Mouse (Mus musculus): ENCODE data around the gene Chst5. TPM values are rescaled to one million over a fixed set of nuclear protein-coding genes. Genes with fewer than 3 reads are reported as not detected.

Chst5 gene
- polyA plus RNA-seq, 1 experiment from 2014 or later = 4.0 TPM

DNA sequence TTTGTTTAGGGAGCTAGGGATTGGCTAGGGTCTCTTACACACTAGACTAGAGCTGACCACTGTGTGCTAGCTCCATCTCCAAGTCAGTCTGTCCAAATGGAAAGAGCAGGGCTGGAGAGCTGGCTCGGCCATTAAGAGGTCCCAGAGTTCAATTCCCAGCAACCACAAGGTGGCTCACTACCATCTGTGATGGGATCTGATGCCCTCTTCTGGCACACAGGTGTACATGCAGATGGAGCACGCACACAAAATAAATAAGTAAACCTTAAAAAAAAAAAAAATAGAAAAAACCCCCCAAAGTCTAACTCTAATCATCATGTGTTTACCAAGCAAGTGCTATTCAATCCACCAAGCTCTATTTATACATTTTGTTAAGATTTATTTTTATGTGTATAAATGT is 9.4 kb upstream of the Chst5 start:
- Histone ChIP-seq H3K36me3 (replicated peaks) (0 out of 2 replicates have a peak, but pooled peaks cover 3% of the 10 kb centered on the region), H3K4me3 (no peak overlapping the region), H3K27me3 (replicated peaks) (no peaks in the 10 kb centered on the region), H3K27ac (no peak overlapping the region), H3K4me1 (no peaks in the 10 kb centered on the region), H3K9ac (no peak overlapping the region), H3K9me3 (no peaks in the 10 kb centered on the region), H3K4me2 (no peak overlapping the region)
- 87% methylated on average over 2 of the region's 2 CpGs for WGBS
- no peak for ATAC-seq (replicated peaks)

- Histone ChIP-seq H3K4me2 (peak overlapping the region; percentile 17), H3K36me3 (replicated peaks) (0 out of 2 replicates have a peak, but pooled peaks cover under 1% of the 10 kb centered on the region), H3K27ac (peak overlapping the region; percentile 27), H3K9me3 (no peaks in the 10 kb centered on the region), H3K4me1 (peaks cover 15% of the 10 kb centered on the region), H3K9ac (no peak overlapping the region), H3K4me3 (no peak overlapping the region), H3K27me3 (replicated peaks) (no peaks in the 10 kb centered on the region)
- peak; percentile 81 for ATAC-seq (replicated peaks)
- 35% methylated on average over 12 of the region's 12 CpGs for WGBS
Observed at GRCm38 (mm10) chr8:111912860-111913432, 2.7 kb upstream of the Chst5 start.

DNA sequence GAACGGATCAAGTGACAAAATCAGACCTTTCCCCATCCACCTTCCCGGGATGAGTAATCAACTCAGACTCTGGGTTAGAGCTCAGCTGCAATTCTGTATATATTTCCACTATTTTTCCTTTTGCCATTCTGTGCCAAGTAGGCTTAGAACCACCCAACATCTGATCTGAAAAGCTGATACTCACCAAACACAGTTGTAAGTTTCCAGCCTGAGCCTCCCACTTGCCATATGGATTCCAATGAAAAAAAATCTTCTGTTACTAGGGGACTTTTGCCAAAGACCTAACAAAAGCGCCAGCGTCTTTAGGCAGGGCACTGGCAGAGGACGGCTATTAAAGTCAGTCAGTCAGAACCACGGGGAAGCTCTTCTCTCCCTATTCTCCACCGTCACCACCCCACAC is 1.3 kb upstream of the Chst5 start:
- no peak overlapping the region for H3K27ac ChIP-seq

GRCm38 (mm10) chr8:111905500-111906121 is 4.6 kb downstream of the Chst5 start:
- Histone ChIP-seq H3K9me3 (no peaks in the 10 kb centered on the region), H3K27ac (no peak overlapping the region), H3K4me1 (peaks cover 15% of the 10 kb centered on the region), H3K9ac (no peak overlapping the region), H3K36me3 (replicated peaks) (no peaks in the 10 kb centered on the region), H3K4me3 (no peak overlapping the region), H3K4me2 (no peak overlapping the region), H3K27me3 (replicated peaks) (no peaks in the 10 kb centered on the region)
- WGBS = 69% methylated on average over 7 of the region's 8 CpGs
- ATAC-seq (replicated peaks) = no peak

More for the DNA sequence above, 1.3 kb upstream of the Chst5 start:
- no peak for ATAC-seq (replicated peaks)
- no peaks in the 10 kb centered on the region for H3K36me3 ChIP-seq (replicated peaks)
- H3K9ac ChIP-seq = no peak overlapping the region
- no peak overlapping the region for H3K4me3 ChIP-seq
- 34% methylated on average over 7 of the region's 7 CpGs for WGBS
- H3K27me3 ChIP-seq (replicated peaks) = no peaks in the 10 kb centered on the region
- no peak overlapping the region for H3K4me2 ChIP-seq
- peaks cover 15% of the 10 kb centered on the region for H3K4me1 ChIP-seq
- H3K9me3 ChIP-seq = no peaks in the 10 kb centered on the region

- 35% methylated on average over 5 of the region's 5 CpGs for WGBS
- no peak overlapping the region for H3K9ac ChIP-seq
- no peaks in the 10 kb centered on the region for H3K4me1 ChIP-seq
- no peak for ATAC-seq (replicated peaks)
- no peak overlapping the region for H3K4me3 ChIP-seq
- H3K9me3 ChIP-seq = no peaks in the 10 kb centered on the region
- H3K4me2 ChIP-seq = no peak overlapping the region
- no peak overlapping the region for H3K27ac ChIP-seq
- no peaks in the 10 kb centered on the region for H3K27me3 ChIP-seq (replicated peaks)
- H3K36me3 ChIP-seq (replicated peaks) = no peaks in the 10 kb centered on the region
Observed at GRCm38 (mm10) chr8:111902080-111902479, 8.2 kb downstream of the Chst5 start.

GRCm38 (mm10) chr8:111898586-111898985 is 11.7 kb downstream of the Chst5 start:
- no peak for ATAC-seq (replicated peaks)
- Histone ChIP-seq H3K36me3 (replicated peaks) (no peaks in the 10 kb centered on the region), H3K4me2 (no peak overlapping the region), H3K27me3 (replicated peaks) (no peaks in the 10 kb centered on the region), H3K4me1 (no peaks in the 10 kb centered on the region), H3K9ac (no peak overlapping the region), H3K27ac (no peak overlapping the region), H3K4me3 (no peak overlapping the region), H3K9me3 (no peaks in the 10 kb centered on the region)
- WGBS = 35% methylated on average over 10 of the region's 10 CpGs

GRCm38 (mm10) chr8:111894955-111895354 is 15.3 kb downstream of the Chst5 start:
- no peak overlapping the region for H3K27ac ChIP-seq
- no peak overlapping the region for H3K4me2 ChIP-seq

DNA sequence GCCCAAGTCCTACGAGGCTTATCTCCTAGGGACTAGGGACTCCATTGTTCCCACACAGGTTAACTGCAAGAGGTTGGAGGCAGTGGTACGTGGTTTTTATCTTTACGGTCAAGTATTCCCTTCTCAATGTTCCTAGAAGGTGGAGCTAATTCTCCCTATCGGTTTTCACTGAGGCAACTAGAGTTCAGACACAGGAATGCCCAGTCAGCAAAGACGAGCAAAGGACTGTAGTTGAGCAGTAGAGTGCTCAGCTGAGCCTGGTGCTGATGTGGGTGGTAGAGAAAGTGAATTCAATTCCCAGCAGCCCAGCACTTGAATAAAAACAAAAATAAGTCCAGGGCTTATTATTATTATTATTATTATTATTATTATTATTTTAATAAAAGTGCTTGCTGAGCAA is 17.6 kb downstream of the Chst5 start:
- Histone ChIP-seq H3K4me2 (no peak overlapping the region), H3K27me3 (replicated peaks) (peaks cover 38% of the 10 kb centered on the region), H3K36me3 (replicated peaks) (no peaks in the 10 kb centered on the region), H3K9ac (no peak overlapping the region), H3K4me3 (no peak overlapping the region), H3K4me1 (peaks cover 6% of the 10 kb centered on the region; the same call in 1 of the 2 replicates), H3K27ac (no peak overlapping the region), H3K9me3 (no peaks in the 10 kb centered on the region)
- 69% methylated on average over 5 of the region's 5 CpGs for WGBS
- ATAC-seq (replicated peaks) = no peak

More at GRCm38 (mm10) chr8:111894955-111895354, 15.3 kb downstream of the Chst5 start:
- no peaks in the 10 kb centered on the region for H3K9me3 ChIP-seq
- peaks cover 19% of the 10 kb centered on the region for H3K27me3 ChIP-seq (replicated peaks)
- no peaks in the 10 kb centered on the region for H3K36me3 ChIP-seq (replicated peaks)
- 88% methylated on average over 7 of the region's 7 CpGs for WGBS
- peaks cover 6% of the 10 kb centered on the region; the same call in 1 of the 2 replicates for H3K4me1 ChIP-seq
- H3K4me3 ChIP-seq = no peak overlapping the region
- H3K9ac ChIP-seq = no peak overlapping the region
- no peak for ATAC-seq (replicated peaks)

DNA sequence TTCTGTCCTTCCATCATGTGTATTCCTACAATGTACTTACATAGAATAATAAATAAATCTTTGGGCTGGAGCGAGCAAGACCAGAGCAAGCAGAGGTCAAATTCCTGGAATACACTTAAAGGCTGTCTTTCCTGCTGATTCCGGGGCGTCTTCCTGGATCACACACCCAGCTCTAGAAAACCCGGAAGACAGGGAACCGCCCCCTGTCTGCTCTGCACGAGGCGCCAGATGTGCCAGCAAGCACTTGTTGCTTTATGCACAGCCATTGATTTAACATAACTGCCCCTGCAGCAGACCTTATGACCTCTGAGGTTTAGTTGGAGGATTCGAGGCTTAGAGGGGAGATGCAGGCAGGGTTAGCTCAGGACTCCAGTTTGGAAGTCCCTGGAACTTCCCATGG is 18.3 kb downstream of the Chst5 start:
- Histone ChIP-seq H3K27ac (no peak overlapping the region), H3K4me2 (no peak overlapping the region), H3K4me1 (peaks cover 6% of the 10 kb centered on the region; the same call in 1 of the 2 replicates), H3K4me3 (no peak overlapping the region), H3K9me3 (no peaks in the 10 kb centered on the region), H3K36me3 (replicated peaks) (no peaks in the 10 kb centered on the region), H3K27me3 (replicated peaks) (peaks cover 39% of the 10 kb centered on the region), H3K9ac (no peak overlapping the region)
- 49% methylated on average over 8 of the region's 8 CpGs for WGBS
- no peak for ATAC-seq (replicated peaks)

GRCm38 (mm10) chr8:111890911-111891303 is 19.3 kb downstream of the Chst5 start:
- H3K4me3 ChIP-seq = no peak overlapping the region
- H3K27me3 ChIP-seq (replicated peaks) = peaks cover 39% of the 10 kb centered on the region
- no peak for ATAC-seq (replicated peaks)
- H3K36me3 ChIP-seq (replicated peaks) = no peaks in the 10 kb centered on the region
- H3K27ac ChIP-seq = no peak overlapping the region
- WGBS = 63% methylated on average over 6 of the region's 6 CpGs
- H3K4me2 ChIP-seq = no peak overlapping the region; the same call in 1 of the 2 replicates
- H3K4me1 ChIP-seq = peaks cover 6% of the 10 kb centered on the region; the same call in 1 of the 2 replicates
- H3K9me3 ChIP-seq = no peaks in the 10 kb centered on the region
- H3K9ac ChIP-seq = no peak overlapping the region

DNA sequence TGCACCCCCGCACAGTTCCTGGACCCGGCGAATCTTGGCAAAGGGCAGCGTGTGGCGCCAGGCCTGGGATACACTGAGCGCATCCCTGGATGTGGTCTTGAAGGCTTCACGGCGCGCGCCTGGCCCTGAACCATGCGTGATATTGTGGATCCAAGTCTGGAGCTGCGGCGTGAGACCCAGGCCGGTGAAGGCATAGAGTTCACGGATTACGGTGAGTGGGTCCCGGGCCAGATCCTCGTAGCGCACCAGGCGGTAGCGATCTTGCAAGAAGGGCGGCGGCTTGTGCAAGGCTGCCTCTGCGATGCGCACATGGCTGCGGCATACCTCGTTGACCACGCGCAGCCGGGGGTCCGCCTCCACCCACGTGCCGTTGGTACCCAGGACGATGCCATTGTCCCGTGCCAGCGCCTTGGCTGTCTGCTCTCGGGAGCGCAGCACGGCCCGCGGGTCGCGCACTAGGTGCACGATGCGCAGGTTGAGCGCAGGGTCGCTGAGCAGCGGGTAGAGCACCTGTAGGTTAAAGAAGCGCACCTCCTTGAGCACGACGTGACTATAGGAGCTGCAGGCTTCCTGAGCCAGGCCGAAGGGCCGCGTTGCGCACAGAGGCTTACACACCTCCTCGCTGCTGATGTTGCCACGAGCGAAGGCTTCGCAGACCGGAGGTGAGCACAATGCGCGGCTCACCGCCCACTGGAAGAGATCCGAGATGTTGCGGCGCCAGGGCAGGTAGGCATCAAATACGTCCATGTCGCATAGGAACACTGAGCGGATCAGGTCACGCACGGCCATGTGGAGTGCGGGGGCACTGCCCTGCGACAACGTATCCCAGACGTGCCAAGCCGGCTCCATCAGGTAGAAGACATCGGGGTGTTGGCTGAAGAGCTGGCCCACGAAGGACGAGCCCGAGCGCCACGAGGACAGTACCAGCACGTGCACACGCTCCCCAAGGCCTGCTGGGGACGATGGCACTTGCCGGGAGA is 20.0 kb downstream of the Chst5 start:
- ATAC-seq (replicated peaks) = no peak
- Histone ChIP-seq H3K27me3 (replicated peaks) (peaks cover 39% of the 10 kb centered on the region), H3K4me1 (peaks cover 6% of the 10 kb centered on the region; the same call in 1 of the 2 replicates)

GRCm38 (mm10) chr8:111888091-111888650 is 22.1 kb downstream of the Chst5 start:
- 43% methylated on average over 7 of the region's 7 CpGs for WGBS
- ATAC-seq (replicated peaks) = no peak
- Histone ChIP-seq H3K9me3 (no peaks in the 10 kb centered on the region), H3K36me3 (replicated peaks) (no peaks in the 10 kb centered on the region), H3K4me1 (peaks cover 6% of the 10 kb centered on the region; the same call in 1 of the 2 replicates), H3K9ac (no peak overlapping the region), H3K4me3 (no peak overlapping the region), H3K27me3 (replicated peaks) (peaks cover 39% of the 10 kb centered on the region), H3K27ac (no peak overlapping the region), H3K4me2 (no peak overlapping the region)

More for the DNA sequence above, 20.0 kb downstream of the Chst5 start:
- Histone ChIP-seq H3K4me3 (peak overlapping the region; percentile 33), H3K36me3 (replicated peaks) (no peaks in the 10 kb centered on the region), H3K27ac (no peak overlapping the region), H3K4me2 (peak overlapping the region; percentile 60), H3K9ac (no peak overlapping the region; the same call in 1 of the 2 replicates), H3K9me3 (no peaks in the 10 kb centered on the region)
- WGBS = 13% methylated on average over 86 of the region's 86 CpGs
